8 mouse cellular contexts compared by ENCODE assay signal in the genomic region with DNA sequence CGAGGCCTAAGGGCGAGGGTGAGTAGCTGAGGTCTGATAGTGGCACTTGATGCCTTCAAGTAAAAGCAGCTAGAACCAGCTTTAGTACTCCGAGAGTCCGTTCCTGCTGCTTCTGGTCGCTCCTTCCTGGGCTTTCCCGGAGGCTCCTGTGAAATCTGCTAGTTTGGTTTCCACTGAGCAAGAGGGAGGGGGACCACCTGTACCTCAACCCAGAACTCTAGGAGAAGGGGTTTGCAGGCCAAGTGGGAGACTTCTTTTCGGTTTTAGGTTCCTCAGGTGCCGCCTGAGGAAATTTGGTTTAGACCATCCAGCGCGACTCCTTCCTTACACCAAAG. TPM values are rescaled to one million over a fixed set of nuclear protein-coding genes. Genes with fewer than 3 reads are reported as not detected.
A peak's percentile ranks its signal among the peaks of the same experiment; 100 is the strongest.
DNase-seq lines count a peak whose midpoint lies in the region; ATAC-seq and TF ChIP-seq lines count a peak whose summit lies in the region.

No protein-coding gene starts in this region.

- no peaks in the 10 kb centered on the region for H3K27me3 ChIP-seq in lung, embryonic 15.5 days
- no peaks in the 10 kb centered on the region for H3K27me3 ChIP-seq in limb, embryonic 13.5 days

- H3K4me1 ChIP-seq in lung, embryonic 15.5 days, result peaks cover 48% of the 10 kb centered on the region
- H3K4me1 ChIP-seq in limb, embryonic 13.5 days, result peaks cover 28% of the 10 kb centered on the region
- H3K4me1 ChIP-seq in olfactory bulb, adult 2 months (ENCODE audit: control insufficient read depth, insufficient read depth, low read length), result peaks cover 16% of the 10 kb centered on the region

- no peak for ATAC-seq in lung, embryonic 15.5 days (ENCODE audit: borderline replicate concordance, extremely low read depth, low FRiP score, low TSS enrichment)
- ATAC-seq in erythroblast, adult 5-6 weeks (replicated peaks; ENCODE audit: low FRiP score, poor library complexity, severe bottlenecking), result peak; percentile 8; the same call in 1 of the 2 replicates
- peak; percentile 62 for ATAC-seq in limb, embryonic 13.5 days (ENCODE audit: low FRiP score, low read depth)

- H3K9me3 ChIP-seq in lung, embryonic 15.5 days, result no peaks in the 10 kb centered on the region
- H3K9me3 ChIP-seq in limb, embryonic 13.5 days, result no peaks in the 10 kb centered on the region

- peak overlapping the region; percentile 94 for H3K4me3 ChIP-seq in lung, embryonic 15.5 days
- H3K4me3 ChIP-seq in limb, embryonic 13.5 days, result peak overlapping the region; percentile 84
- peak overlapping the region; percentile 63 for H3K4me3 ChIP-seq in olfactory bulb, adult 2 months (ENCODE audit: insufficient read depth, low read depth, low read length)

- H3K9ac ChIP-seq in lung, embryonic 15.5 days, result peak overlapping the region; percentile 65
- peak overlapping the region; percentile 88 for H3K9ac ChIP-seq in limb, embryonic 13.5 days

- peaks cover 24% of the 10 kb centered on the region for H3K36me3 ChIP-seq in lung, embryonic 15.5 days
- H3K36me3 ChIP-seq in limb, embryonic 13.5 days, result peaks cover 38% of the 10 kb centered on the region

- no peak for TF ChIP-seq CTCF in olfactory bulb, adult 2 months (IDR thresholded peaks at IDR 0.05; ENCODE audit: insufficient read depth, low read depth, low read length)

- DNase-seq in lung, adult 18-20 months, result no peak
- DNase-seq in spleen, adult 12 weeks (ENCODE audit: low spot score), result no peak
- DNase-seq in adrenal gland, adult 18-20 months (ENCODE audit: low spot score in 2 of 2), result no peak
- no peak for DNase-seq in frontal cortex, postnatal 10 days (ENCODE audit: low spot score in 2 of 2)

- peak overlapping the region; percentile 81 for H3K4me2 ChIP-seq in lung, embryonic 15.5 days
- peak overlapping the region; percentile 83 for H3K4me2 ChIP-seq in limb, embryonic 13.5 days (replicated peaks)

- H3K27ac ChIP-seq in lung, embryonic 15.5 days, result peak overlapping the region; percentile 63; the same call in 1 of the 2 replicates
- peak overlapping the region; percentile 77 for H3K27ac ChIP-seq in limb, embryonic 13.5 days
- peak overlapping the region; percentile 76 for H3K27ac ChIP-seq in olfactory bulb, adult 2 months (ENCODE audit: insufficient read depth, low read depth, low read length)

- 3% methylated on average over 10 of the region's 10 CpGs for WGBS in lung, embryonic 15.5 days
- 2% methylated on average over 10 of the region's 10 CpGs for WGBS in limb, embryonic 13.5 days
- 5% methylated on average over 10 of the region's 10 CpGs for WGBS in olfactory bulb, adult 2 months

- no peak for TF ChIP-seq POLR2A in olfactory bulb, adult 2 months (IDR thresholded peaks at IDR 0.05; ENCODE audit: insufficient read depth, low read depth, low read length)

RNA-seq across cellular contexts. Expression of a gene that starts 0.4 kb away (rescaled TPM):
- polyA plus RNA-seq in lung, embryonic 15.5 days (2015; fragmentation: Nextera tagmentation; extraction: Ambion mirVana), result 54.9 and 59.9 TPM in 2 replicates
- total RNA-seq in erythroblast, adult 5-6 weeks (2015; ENCODE audit: low replicate concordance), result 3.3 and 8.8 TPM in 2 replicates
- 2.6 TPM in 1 of 2 replicates, not detected in the other for total RNA-seq in erythroblast, adult 5-6 weeks (2017; ENCODE audit: low replicate concordance)
- 36.9 and 38.0 TPM in 2 replicates for polyA plus RNA-seq in limb, embryonic 13.5 days (2015; fragmentation: Nextera tagmentation; extraction: Ambion mirVana)
- not detected in 2 replicates for polyA plus RNA-seq in olfactory bulb, adult 2 months (2012; ENCODE audit: insufficient read depth, insufficient read length, low replicate concordance, missing spikeins)
- 10 to 100 TPM; 25.0 to 31.6 TPM for total RNA-seq in adrenal gland, adult 18-20 months (2021)

RNA-seq across cellular contexts. Expression of a gene that starts 6.1 kb away (rescaled TPM):
- polyA plus RNA-seq in lung, embryonic 15.5 days (2015; fragmentation: Nextera tagmentation; extraction: Ambion mirVana), result 187 TPM in 2 replicates
- 5.4 and 13.2 TPM in 2 replicates for total RNA-seq in erythroblast, adult 5-6 weeks (2015; ENCODE audit: low replicate concordance)
- total RNA-seq in erythroblast, adult 5-6 weeks (2017; ENCODE audit: low replicate concordance), result 7.4 and 32.9 TPM in 2 replicates
- 182 and 195 TPM in 2 replicates for polyA plus RNA-seq in limb, embryonic 13.5 days (2015; fragmentation: Nextera tagmentation; extraction: Ambion mirVana)
- not detected in 2 replicates for polyA plus RNA-seq in olfactory bulb, adult 2 months (2012; ENCODE audit: insufficient read depth, insufficient read length, low replicate concordance, missing spikeins)
- total RNA-seq in adrenal gland, adult 18-20 months (2021), result 10 to 100 TPM; 83.2 to 98.0 TPM

RNA-seq across cellular contexts. Expression of a gene that starts 6.4 kb away (rescaled TPM):
- polyA plus RNA-seq in lung, embryonic 15.5 days (2015; fragmentation: Nextera tagmentation; extraction: Ambion mirVana), result 77.3 and 79.1 TPM in 2 replicates
- 0.19 and 2.9 TPM in 2 replicates for total RNA-seq in erythroblast, adult 5-6 weeks (2015; ENCODE audit: low replicate concordance)
- total RNA-seq in erythroblast, adult 5-6 weeks (2017; ENCODE audit: low replicate concordance), result 3.1 and 8.9 TPM in 2 replicates
- polyA plus RNA-seq in limb, embryonic 13.5 days (2015; fragmentation: Nextera tagmentation; extraction: Ambion mirVana), result 82.4 and 97.0 TPM in 2 replicates
- not detected in 2 replicates for polyA plus RNA-seq in olfactory bulb, adult 2 months (2012; ENCODE audit: insufficient read depth, insufficient read length, low replicate concordance, missing spikeins)
- 10 to 100 TPM; 54.7 to 57.4 TPM for total RNA-seq in adrenal gland, adult 18-20 months (2021)

RNA-seq across cellular contexts. Expression of a gene that starts 6.6 kb away (rescaled TPM):
- 33.8 and 34.3 TPM in 2 replicates for polyA plus RNA-seq in lung, embryonic 15.5 days (2015; fragmentation: Nextera tagmentation; extraction: Ambion mirVana)
- total RNA-seq in erythroblast, adult 5-6 weeks (2015; ENCODE audit: low replicate concordance), result 3.1 and 9.2 TPM in 2 replicates
- total RNA-seq in erythroblast, adult 5-6 weeks (2017; ENCODE audit: low replicate concordance), result 0.42 and 5.0 TPM in 2 replicates
- 23.7 and 28.5 TPM in 2 replicates for polyA plus RNA-seq in limb, embryonic 13.5 days (2015; fragmentation: Nextera tagmentation; extraction: Ambion mirVana)
- polyA plus RNA-seq in olfactory bulb, adult 2 months (2012; ENCODE audit: insufficient read depth, insufficient read length, low replicate concordance, missing spikeins), result not detected in 2 replicates
- total RNA-seq in adrenal gland, adult 18-20 months (2021), result 1 to 10 TPM; 5.1 to 7.2 TPM

RNA-seq across cellular contexts. Expression of a gene that starts 16.9 kb away (rescaled TPM):
- polyA plus RNA-seq in lung, embryonic 15.5 days (2015; fragmentation: Nextera tagmentation; extraction: Ambion mirVana), result 1.1 TPM in 2 replicates
- total RNA-seq in erythroblast, adult 5-6 weeks (2015; ENCODE audit: low replicate concordance), result not detected in 2 replicates
- under 0.01 and 0.14 TPM in 2 replicates for total RNA-seq in erythroblast, adult 5-6 weeks (2017; ENCODE audit: low replicate concordance)
- polyA plus RNA-seq in limb, embryonic 13.5 days (2015; fragmentation: Nextera tagmentation; extraction: Ambion mirVana), result 1.7 and 1.9 TPM in 2 replicates
- not detected in 2 replicates for polyA plus RNA-seq in olfactory bulb, adult 2 months (2012; ENCODE audit: insufficient read depth, insufficient read length, low replicate concordance, missing spikeins)
- total RNA-seq in adrenal gland, adult 18-20 months (2021), result 1 to 10 TPM; 2.3 to 2.9 TPM

Comparison
In these comparisons a context has a peak if more than half of its experiments do, and no peak if none do; other contexts are left out.
1. RNA of a gene that starts 6.1 kb away (polyA plus RNA-seq): 187 TPM in lung, embryonic 15.5 days and 182 to 195 TPM in limb, embryonic 13.5 days; not detected in olfactory bulb, adult 2 months; every median in the first group is over 100 times any median in the second.
2. Peak in every context shown above with its lines, with median percentiles within 50 percentile points of each other: H3K27ac ChIP-seq and H3K4me3 ChIP-seq.